Mouse (Mus musculus) left cerebral cortex, adult 8-10 months (tissue): Measurements from ENCODE around the gene Zfp780b. TPM values are rescaled to one million over a fixed set of nuclear protein-coding genes. Genes with fewer than 3 reads are reported as not detected.
A peak's percentile ranks its signal among the peaks of the same experiment; 100 is the strongest.
"Not testable (repeated sequence)": the region's sequence is repeated elsewhere in the genome, so short reads cannot be mapped to it uniquely, and the experiment has no call there.

ENCODE experiments used
- DNase-seq, 2 experiments: peaks; one replicate each; pipeline ENCODE4 v3.0.0; 2022; ENCODE audit warnings: low spot score in 2 of 2
- total RNA-seq, 4 experiments: library from RNA; stranded (reverse); gene quantifications; 2 replicates each; pipeline ENCODE4 v1.2.4; 2022

The Zfp780b gene
- total RNA-seq: 10 to 100 TPM; 19.1 to 21.0 (median 19.9) TPM

DNA sequence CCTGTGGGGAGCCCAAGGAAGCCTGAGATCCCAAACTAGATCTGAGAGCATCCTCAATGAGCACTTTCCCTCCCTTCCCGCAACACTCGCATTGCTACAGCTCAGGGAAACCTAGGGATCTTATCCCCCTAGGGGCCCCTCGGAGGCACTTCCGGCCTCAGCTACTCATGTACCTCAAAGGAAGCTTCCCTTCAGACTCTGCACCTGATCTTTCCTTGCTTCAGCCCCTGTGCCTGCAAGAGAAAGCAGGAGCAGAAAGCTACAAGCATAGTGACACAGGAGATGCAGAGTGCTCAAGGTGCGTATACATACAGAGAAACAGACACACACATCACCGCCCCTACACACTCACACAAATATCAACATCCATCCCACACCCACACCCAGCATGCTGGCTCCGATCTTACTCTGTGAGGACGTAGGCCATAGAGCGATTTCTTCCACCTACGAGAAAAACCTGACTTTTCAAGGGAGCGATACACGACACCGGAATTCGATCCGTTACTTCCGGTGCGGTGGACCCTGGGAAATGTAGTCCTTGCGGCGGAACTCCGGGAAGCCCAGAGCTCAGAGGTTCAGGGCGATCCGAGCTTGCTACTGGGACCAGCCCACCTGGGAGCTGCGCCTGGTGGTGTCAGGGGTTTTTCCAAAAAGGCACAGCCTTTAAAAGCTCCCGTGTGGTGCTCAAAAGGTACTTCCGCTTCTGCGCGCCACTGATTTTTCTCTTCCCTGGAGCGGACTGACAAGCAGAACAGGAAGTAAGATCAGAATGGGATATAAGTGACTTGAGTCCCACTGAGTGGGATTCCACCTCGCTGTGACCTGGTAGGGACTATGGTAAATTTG lies at the start of gene Zfp780b:
Gene Zfp780b, minus strand, starts transcription at position 489 of the 846 bp plus-strand sequence.
- peak; percentile 30 to 67 for DNase-seq

DNA sequence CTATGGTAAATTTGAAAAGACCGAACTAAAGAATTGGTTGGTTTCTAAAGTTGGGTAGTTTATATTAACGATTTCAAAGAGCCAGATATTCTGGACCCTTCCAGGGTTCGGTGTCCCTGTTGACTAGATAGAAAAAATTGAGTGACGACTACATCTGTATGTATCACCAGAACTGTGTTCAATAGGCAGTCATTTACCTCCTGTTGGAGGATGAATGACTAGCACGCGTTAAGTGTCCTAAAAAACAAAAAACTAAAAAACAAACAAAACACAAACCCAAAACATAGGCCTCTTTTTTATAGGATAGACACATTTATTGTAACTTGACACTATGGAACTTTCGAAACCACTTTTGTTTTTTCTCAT lies 35.5 kb upstream of the Zfp780b start:
- no peak for DNase-seq

DNA sequence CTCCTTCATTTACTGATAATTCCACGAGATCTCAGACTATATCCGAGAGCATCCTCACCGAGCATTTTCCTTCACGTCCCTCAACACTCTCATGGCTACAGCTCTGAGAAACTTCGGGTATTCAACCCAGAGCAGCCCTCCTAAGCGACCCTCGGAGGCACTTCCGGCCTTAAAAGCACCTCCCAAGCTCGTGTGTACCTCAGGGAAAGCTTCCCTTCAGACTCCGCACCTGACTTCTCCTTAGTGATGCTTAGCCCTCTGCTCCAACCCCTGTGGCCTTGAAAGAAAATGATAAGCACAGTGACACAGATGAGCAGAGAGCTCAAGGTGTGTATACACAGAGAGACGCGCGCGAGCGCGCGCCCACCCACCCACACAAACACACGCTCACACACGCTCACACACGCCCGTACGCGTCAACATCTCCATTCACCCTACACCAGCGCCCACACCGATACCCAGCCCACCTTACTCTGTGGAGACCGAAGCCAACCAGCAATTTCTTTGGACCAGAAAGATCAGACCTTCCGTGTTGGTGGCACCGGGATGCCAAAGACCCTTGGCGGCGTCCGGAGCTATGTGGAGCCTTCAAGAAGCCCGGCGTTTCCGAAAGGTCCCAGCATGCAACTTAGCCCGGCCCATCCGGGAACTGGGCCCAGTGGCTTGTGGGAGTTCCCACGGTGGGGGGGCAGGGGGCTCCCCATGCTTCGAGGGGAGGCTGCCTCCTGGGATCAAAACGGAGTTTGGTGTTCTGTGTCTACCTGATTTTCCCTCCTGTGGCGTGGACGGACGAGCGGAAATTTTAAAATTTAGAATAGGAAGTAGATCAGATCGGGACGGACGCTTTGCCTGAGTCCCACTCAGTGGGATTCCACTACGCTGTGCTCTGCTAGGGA lies 34.8 kb upstream of the Zfp780b start, which contains the start of gene Zfp850:
Gene Zfp850, minus strand, starts transcription at position 567 of the 896 bp plus-strand sequence.
- peak; percentile 65 to 69 for DNase-seq

DNA sequence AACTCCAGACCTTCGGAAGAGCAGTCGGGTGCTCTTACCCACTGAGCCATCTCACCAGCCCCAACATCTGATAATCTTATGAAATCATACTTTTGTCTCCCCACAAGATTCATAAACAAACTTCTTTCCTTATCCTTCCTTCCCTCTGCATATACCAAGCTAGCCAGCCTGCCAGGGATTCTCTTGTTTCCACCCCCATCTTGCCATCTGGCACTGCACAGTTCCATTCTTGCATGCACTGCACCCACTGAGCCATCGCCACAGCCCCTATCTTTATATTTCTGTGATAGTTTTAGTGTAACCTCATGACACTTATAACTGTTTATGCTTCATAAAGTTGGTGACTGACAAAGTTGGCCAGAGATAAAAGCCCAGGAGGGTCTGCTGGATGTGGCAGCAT lies 31.3 kb upstream of the Zfp780b start:
- DNase-seq: peak in 1 of 2 experiments; percentile 14

DNA sequence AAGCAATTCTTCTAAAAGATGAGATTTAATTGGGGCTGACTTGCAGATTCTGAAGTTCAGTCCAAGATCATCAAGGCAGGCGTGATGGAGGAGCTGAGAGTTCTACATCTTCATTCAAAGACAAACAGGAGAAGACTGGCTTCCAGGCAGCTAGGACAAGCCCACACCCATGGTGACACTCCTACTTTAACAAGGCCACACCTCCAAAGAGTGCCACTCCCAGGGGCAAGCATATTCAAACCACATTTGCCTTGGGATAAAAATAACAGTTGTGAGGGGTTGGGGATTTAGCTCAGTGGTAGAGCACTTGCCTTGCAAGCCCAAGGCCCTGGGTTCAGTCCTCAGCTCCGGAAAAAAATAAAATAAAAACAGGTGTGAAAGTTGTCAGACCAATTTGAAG lies 3.2 kb upstream of the Zfp780b start:
- DNase-seq: no peak

DNA sequence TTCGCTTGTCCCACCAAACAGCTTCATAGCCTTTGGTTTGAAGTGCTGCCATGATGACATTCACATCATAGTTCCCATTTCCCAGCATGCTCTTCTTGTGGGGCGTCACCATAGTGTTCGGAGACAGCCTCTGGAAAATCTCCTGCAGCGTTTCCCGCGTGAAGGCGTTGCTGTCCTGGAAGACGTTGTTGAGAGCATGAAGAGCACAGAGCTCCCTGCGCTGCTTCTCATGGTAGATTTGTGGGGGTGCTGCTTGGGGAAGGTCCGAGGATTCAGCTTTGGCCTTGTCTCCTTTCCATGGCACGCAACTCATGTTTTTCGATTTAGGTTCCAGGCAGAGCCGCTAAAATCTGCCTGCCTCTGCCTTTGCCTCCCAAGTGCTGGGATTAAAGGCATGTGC lies 29.5 kb downstream of the Zfp780b start:
- not testable (repeated sequence) for DNase-seq

DNA sequence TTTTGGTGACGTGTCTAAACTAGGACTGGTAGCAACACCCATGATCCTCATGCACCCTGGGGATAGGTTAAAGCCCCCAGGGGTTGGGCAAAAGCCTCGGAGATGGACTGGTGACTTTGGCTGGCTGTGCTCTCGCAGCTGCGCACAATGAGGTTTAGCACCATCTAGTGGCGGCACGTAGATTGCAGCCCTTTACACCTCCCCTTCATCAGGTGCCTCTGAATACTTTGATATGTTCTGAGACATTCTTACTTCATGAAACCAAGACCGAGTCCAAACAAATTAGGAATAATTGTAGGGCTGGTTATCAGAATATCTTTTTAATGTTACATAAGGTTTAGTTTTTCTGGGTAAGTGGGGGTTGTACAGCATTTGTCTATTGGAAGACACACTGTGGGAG lies 37.1 kb downstream of the Zfp780b start:
- DNase-seq: peak in 1 of 2 experiments; percentile 9

DNA sequence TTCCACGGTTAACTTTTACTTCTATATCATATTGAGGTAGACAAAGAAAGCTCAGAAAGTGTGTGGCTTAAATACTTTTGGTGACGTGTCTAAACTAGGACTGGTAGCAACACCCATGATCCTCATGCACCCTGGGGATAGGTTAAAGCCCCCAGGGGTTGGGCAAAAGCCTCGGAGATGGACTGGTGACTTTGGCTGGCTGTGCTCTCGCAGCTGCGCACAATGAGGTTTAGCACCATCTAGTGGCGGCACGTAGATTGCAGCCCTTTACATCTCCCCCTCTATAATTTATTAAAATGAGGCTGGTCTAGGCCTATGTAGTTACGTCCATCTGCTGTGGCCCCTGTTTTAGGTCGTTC lies 45.2 kb downstream of the Zfp780b start:
- DNase-seq: not testable (repeated sequence)

DNA sequence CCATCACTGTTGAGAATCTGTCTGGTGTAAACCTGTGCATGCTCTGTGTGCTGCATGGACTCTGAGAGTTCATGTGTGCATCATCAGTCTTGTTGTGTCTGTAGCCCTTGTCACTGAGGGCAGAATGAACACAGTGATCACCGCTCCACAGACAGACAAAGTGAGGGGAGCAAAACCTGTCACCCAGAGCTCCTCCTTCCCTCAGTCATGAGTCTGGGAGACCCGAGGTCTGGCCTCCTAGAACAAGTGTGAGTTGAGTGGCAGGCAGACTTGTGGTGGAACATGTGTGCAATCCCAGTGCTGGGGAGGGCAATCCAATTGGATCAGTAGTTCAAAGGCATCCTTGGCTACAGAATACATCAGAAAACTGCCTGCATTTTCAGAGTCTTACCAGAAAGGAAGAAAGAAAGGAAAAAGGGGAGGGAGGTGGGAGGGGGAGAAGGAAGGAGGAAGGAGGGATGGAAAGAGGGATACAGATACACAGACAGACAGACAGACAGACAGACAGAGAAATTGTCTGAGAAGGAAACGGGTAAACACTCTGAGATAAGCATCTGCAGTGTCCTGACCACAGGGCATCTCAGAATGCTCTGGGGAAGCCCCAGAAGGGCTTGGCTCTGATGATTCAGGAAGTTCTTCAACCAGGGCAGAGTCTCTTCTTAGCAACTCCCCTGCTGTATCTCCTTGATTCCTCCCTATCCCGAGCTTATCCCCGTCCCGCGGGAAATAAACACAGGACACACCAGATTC lies 45.7 kb downstream of the Zfp780b start:
- no peak for DNase-seq

DNA sequence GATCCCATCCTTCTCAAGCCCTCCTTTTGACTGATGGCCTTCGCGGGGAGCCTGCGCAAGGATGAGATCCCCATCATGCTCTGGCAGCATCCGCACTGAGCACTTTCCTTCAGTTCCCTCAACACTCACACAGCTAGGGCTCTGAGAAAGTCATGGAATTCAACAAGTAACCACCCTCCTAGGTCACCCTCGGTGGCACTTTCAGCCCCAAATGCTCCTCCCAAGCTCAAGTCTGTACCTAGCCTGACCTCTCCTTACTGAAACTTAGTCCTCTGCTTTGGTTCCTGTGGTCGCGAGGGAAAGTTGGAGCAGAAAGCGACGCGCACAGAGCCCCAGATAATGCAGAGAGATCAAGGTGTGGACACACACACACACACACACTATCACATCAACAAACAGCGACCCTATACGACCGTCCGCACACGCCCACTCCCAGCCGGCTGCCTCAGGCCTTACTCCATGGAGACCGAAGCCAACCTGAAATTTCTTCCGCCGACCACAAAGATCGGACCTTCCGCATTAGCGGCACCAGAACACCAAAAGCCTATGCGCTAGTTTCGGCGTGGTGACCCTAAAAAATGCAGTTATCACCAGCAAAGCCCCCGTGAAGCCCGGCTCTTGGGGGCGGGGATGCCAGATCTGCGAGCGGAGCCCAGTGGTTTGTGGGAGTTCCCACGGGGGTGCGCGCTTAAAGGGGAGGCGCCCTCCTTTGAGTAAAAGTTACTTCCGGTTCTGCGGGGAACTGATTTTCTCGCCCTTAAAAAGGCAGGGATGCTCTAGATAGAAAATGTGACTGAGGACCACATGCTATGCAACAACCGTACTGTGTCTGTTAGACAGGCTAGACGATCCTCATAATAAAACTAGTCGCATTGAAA lies 49.9 kb downstream of the Zfp780b start, which contains the start of gene Zfp974:
Gene Zfp974, minus strand, starts transcription at position 643 of the 878 bp plus-strand sequence.
- peak; percentile 23 to 24 for DNase-seq

DNA sequence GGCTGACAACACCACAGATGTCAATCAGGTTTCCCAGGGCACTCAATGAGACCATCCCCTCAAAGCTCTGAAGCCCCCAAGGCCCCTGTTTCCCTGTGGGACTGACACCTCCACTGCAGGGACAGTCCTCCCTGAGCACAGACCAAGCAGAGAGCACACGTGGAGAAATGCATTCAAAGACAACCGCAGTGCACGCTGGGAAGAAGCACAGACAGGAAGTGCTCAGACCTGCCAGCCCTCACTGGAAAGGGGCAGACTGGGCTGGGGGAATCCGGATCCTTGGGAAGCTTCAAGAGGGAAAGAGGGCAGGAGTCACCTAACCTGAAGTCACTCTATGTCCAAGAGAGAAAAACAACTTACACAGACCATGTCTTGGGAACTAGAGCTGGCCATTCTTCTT lies 51.9 kb downstream of the Zfp780b start:
- not testable (repeated sequence) for DNase-seq

DNA sequence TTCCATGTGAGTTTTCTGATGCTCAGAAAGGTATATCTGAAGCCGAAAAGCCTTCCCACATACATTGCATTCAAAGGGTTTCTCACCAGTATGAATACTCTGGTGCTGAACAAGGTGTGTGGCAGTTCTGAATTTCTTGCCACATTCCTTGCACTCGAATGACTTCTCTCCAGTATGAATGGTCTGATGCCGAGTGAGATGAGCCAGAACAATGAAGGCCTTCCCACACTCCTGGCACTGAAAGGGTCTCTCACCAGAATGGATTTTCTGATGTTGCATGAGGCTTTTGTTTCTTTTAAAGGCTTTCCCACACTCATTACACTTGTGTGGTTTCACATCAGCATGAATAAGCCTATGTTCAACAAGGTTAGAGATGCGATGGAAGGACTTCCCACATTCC lies 68.0 kb downstream of the Zfp780b start:
- DNase-seq: not testable (repeated sequence)

Other genes with a start within 250 kb of the Zfp780b start
- 10 to 100 TPM; 38.2 to 46.6 (median 42.1) TPM for gene Zfp60, start 247.8 kb downstream of the Zfp780b start, total RNA-seq
- 10 to 100 TPM in 1 of 4 experiments, 1 to 10 TPM in 3; 9.3 to 11.0 (median 9.5) TPM for gene Zfp626, start 172.0 kb downstream of the Zfp780b start, total RNA-seq
- gene Zfp59, start 140.6 kb downstream of the Zfp780b start, total RNA-seq: 1 to 10 TPM; 4.6 to 5.7 (median 5.3) TPM
- 1 to 10 TPM; 1.7 to 2.3 (median 2.1) TPM for gene Zfp607a, start 121.6 kb downstream of the Zfp780b start, total RNA-seq
- 10 to 100 TPM; 13.7 to 17.6 (median 15.3) TPM for gene Zfp974, start 49.7 kb downstream of the Zfp780b start, total RNA-seq
- 1 to 10 TPM; 5.5 to 7.5 (median 5.8) TPM for gene Zfp850, start 34.9 kb upstream of the Zfp780b start, total RNA-seq
- 100 to 1,000 TPM; 119 to 144 (median 131) TPM for gene Psmc4, start 70.9 kb upstream of the Zfp780b start, total RNA-seq
- gene Fcgbp, start 92.1 kb upstream of the Zfp780b start, total RNA-seq: 1 to 10 TPM in 1 of 4 experiments, under 1 TPM in 3; 0.33 to 1.5 (median 0.40) TPM
- under 1 TPM; 0.06 to 0.12 (median 0.07) TPM for gene 9530053A07Rik, start 150.3 kb upstream of the Zfp780b start, total RNA-seq
- 10 to 100 TPM; 47.8 to 59.8 (median 56.9) TPM for gene Fbl, start 190.5 kb upstream of the Zfp780b start, total RNA-seq
- gene Dyrk1b, start 200.3 kb upstream of the Zfp780b start, total RNA-seq: 10 to 100 TPM; 42.5 to 45.3 (median 44.3) TPM